Mouse (Mus musculus) inflammation-experienced regulatory T-cells, adult 16 weeks (primary cell): Measurements from ENCODE around the gene Lamb3. TPM values are rescaled to one million over a fixed set of nuclear protein-coding genes. Genes with fewer than 3 reads are reported as not detected.

Source experiments
- polyA plus RNA-seq: library from polyadenylated mRNA; unstranded; fragments of 100-300 nt; shearing (Covaris generic); gene quantifications from one replicate; pipeline ENCODE4 v1.2.1, GENCODE M21; 2017

The Lamb3 gene
- 23.6 TPM for polyA plus RNA-seq

DNA sequence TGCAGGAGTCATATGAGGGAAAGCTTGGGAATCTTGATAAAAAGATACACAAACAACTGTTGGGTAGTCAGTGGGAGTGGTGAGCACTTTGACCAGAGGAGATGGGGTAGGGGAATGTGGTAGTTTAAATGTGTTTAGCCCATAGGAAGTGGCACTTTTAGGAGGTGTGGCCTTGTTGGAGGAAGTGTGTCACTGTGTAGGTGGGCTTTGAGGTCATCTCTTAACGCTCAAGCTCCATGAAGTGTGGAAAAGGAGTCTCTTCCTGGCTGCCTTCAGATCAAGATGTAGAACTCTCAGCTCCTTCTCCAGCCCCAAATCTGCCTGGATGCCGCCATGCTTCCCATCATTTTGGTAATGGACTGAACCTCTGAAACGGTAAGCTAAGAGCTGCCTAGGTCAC is at the start of gene Lamb3:
TSS of gene Lamb3 (plus strand) at position 197 of the 400 bp plus-strand sequence.

DNA sequence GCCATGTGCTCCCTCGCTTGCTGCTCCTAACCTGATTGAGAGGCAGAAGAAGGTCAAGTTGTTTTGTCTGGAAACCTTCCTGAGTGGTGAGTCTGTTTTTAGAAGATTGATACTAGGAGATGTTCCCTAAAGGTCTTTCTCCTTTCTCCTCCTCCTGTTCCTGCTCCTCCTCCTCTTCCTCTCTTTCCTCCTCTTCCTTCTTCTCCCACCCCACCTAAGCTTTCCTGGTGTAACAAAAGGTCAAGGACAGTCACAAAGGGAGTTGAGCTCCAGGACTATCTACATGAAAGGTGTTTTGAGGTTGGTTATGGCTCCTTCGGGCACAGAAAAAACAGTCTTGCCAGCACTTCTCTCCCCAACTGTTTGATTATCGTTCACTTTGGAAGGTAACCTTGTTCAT is 39.8 kb upstream of the Lamb3 start, which contains the start of gene A130010J15Rik:
TSS of gene A130010J15Rik (plus strand) at position 301 of the 400 bp plus-strand sequence.

DNA sequence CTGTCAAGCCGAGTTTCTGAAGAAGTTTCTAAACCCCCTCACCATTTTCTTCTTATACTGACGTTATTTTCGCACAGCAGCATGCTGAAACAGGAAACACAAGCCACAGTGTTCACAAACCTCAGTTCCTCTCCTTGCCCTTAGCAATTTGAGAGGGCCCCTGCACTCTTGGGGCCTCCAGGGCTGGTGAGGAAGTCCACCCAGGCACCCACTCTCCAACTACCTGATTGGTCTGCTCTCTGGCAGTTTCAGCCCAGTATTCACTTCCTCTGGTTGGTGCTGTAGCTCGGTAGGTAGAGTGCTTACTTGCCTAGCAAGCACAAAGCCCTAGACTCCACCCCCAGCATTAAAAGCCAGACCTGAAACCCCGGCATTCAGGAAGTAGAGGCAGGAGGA is 6.1 kb upstream of the Lamb3 start, which contains the start of gene Traf3ip3:
TSS of gene Traf3ip3 (minus strand) at position 321 of the 396 bp plus-strand sequence.

DNA sequence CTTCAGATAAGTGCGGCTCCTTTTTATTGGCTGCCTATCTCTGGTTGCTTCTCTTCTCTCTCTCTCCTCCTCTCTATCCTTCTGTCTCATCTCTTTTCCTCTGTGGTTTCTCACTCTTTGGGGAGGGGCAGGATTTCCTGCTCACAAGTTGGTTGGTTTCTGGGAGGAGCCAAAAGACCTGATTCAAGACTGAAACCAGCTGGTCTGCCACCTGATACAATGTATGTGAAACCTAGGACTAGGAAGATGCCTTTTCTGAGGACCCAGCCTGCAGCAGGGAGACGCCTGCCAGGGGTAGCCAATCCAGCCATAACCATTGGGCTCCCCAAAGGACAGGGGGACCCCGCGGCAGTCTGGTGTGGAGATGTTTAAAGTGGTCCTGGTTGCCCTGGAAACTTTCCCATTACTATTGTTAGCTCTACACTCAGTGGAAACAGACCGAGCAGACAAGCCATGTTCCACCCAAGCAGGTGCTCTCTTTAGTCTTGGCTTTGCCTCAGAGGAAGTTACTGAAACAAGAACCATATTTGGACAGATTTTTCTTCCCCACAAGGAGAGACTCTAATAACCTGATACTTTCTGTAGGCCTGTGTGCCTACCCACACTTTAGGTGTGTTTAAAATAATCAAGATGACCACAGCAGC is 56.6 kb downstream of the Lamb3 start, which contains the start of gene Hsd11b1:
TSS of gene Hsd11b1 (minus strand) at position 121 of the 644 bp plus-strand sequence.

DNA sequence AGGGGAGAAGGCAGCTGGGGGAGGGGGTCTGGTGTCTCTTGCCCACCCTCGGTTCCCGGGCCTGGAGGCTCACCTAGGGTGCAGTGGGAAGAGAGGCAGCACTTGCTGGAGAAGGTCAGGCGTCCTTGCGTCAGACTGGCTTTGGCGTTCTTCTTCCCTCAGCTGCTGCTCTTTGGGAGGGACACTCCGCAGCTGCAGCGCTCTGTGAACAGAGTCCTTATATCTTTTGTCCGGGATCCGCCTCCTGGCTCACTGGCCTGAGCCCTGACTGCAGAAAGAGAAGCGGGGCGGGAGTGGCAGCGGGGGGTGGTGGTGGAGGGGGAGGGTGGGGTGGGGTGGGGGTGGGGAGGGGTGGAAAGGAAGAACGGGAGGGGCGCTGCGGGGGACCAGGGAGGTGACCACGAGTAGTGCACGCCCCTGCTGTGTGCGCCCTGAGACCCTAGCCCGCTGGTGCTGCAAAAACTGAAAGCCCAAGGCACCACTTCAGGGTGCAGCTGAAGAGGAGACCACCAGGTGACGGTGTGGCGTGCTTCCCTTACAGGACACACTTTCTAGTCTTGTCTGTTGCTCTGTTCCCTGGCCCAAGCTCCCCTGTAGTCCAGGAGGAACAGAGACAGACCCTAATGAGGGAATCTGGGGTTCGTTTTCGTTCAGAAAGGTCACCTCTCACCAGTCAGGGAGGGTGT is 65.6 kb downstream of the Lamb3 start, which contains the start of gene G0s2:
TSS of gene G0s2 (minus strand) at position 302 of the 686 bp plus-strand sequence.

DNA sequence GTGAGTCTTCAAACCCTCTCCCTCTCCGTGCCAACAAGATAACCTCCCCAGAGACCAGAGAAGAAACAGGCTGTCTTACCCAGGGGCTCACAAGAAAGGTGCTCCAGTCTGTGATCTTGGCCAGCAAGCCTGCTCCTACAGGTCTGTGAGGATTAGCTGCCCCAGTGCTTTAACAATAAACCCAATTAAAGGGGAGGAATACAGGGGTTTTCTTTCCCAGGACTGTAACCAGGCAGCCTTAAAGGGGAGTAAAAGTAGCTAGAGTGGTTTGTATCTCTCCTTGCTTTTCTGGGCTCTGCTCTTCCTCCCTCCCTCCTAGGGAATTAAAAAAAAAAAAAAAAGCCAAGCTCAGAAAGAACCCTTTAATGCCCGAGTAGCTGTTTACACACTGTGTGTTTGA is 162.6 kb downstream of the Lamb3 start, which contains the start of gene Camk1g:
TSS of gene Camk1g (minus strand) at position 203 of the 400 bp plus-strand sequence.

Other genes starting within 250 kb of the Lamb3 start
- 0.13 TPM for gene Syt14, start 171.9 kb upstream of the Lamb3 start, polyA plus RNA-seq
- gene Diexf, start 77.4 kb upstream of the Lamb3 start, polyA plus RNA-seq = 5.4 TPM
- gene Irf6, start 54.6 kb upstream of the Lamb3 start, polyA plus RNA-seq = 22.5 TPM
- gene A130010J15Rik, start 39.7 kb upstream of the Lamb3 start, polyA plus RNA-seq = 10.1 TPM
- gene Traf3ip3, start 6.0 kb upstream of the Lamb3 start, polyA plus RNA-seq = 639 TPM
- 137 TPM for gene Hsd11b1, start 56.4 kb downstream of the Lamb3 start, polyA plus RNA-seq
- 2.2 TPM for gene G0s2, start 65.5 kb downstream of the Lamb3 start, polyA plus RNA-seq
- not detected for gene Camk1g, start 162.6 kb downstream of the Lamb3 start, polyA plus RNA-seq